Mouse (Mus musculus) kidney, postnatal 0 days (tissue): ENCODE results near the gene Sipa1l1. TPM values are rescaled to one million over a fixed set of nuclear protein-coding genes. Genes with fewer than 3 reads are reported as not detected.

ENCODE experiments used
- ATAC-seq: fragments of 200-750 bp; cut with Nextera tagmentation; replicated peaks from 2 replicates; pipeline ENCODE4 v1.8.0; 2017; ENCODE audit warnings: low read depth, moderate number of reproducible peaks, moderate TSS enrichment, moderate library complexity; ENCODE audit not compliant: low FRiP score
- DNase-seq: peaks from one replicate; pipeline ENCODE4 v3.0.0-alpha.2; 2016; ENCODE audit warnings: low spot score
- H3K27ac ChIP-seq: fragments of 300-500 bp; sonication (generic); 2 replicates; pipeline ENCODE4 v1.5.1; 2014; ENCODE audit warnings: mild to moderate bottlenecking
- H3K27me3 ChIP-seq: fragments of 300-500 bp; sonication (generic); 2 replicates; pipeline ENCODE4 v1.6.1; 2014; ENCODE audit warnings: low read length, mixed read lengths; ENCODE audit not compliant: insufficient read depth
- H3K36me3 ChIP-seq: fragments of 300-500 bp; sonication (generic); 2 replicates; pipeline ENCODE4 v1.6.1; 2014; ENCODE audit warnings: low read length, mixed read lengths; ENCODE audit not compliant: insufficient read depth
- H3K4me1 ChIP-seq: fragments of 300-500 bp; sonication (generic); replicated peaks from 2 replicates; pipeline ENCODE4 v1.6.1; 2014; ENCODE audit warnings: antibody characterized with exemption, low read length, mixed read lengths; ENCODE audit not compliant: insufficient read depth
- H3K4me2 ChIP-seq: fragments of 300-500 bp; sonication (generic); 2 replicates; pipeline ENCODE4 v1.6.1; 2014; ENCODE audit warnings: mild to moderate bottlenecking, low read length, moderate library complexity, mixed read lengths
- H3K4me3 ChIP-seq: fragments of 300-500 bp; sonication (generic); replicated peaks from 2 replicates; pipeline ENCODE4 v1.5.1; 2014; ENCODE audit warnings: low read depth, low read length
- H3K9ac ChIP-seq: fragments of 300-500 bp; sonication (generic); 2 replicates; pipeline ENCODE4 v1.6.1; 2014; ENCODE audit warnings: low read depth, low read length
- H3K9me3 ChIP-seq: fragments of 300-500 bp; sonication (generic); replicated peaks from 2 replicates; pipeline ENCODE4 v1.6.1; 2016; ENCODE audit warnings: low read length, inconsistent platforms, mixed read lengths
- CTCF ChIP-seq: IDR thresholded peaks from 2 replicates; pipeline ENCODE4 v1.5.1; 2016; ENCODE audit warnings: antibody characterized with exemption, low read depth, mild to moderate bottlenecking, moderate library complexity
- WGBS: fragments of 180-500 bp; shearing (Covaris S2); extraction: QIAGEN DNeasy Blood & Tissue Kit; methylation state at CpG from one replicate; pipeline ENCODE4 v1.1.7; 2014; 5-methylcytosine and 5-hydroxymethylcytosine counted together
- polyA plus RNA-seq: library from polyadenylated mRNA; unstranded; fragments of >200 nt; fragmentation: Nextera tagmentation; extraction: Ambion mirVana; gene quantifications from 2 replicates; pipeline ENCODE4 v1.2.1, GENCODE M21; 2015

The Sipa1l1 gene
- polyA plus RNA-seq, 1 experiment from 2014 or later: 17.3 TPM

- Histone ChIP-seq H3K27ac (no peak overlapping the region), H3K4me2 (no peak overlapping the region), H3K27me3 (no peaks in the 10 kb centered on the region), H3K9me3 (no peaks in the 10 kb centered on the region), H3K36me3 (peaks cover 17% of the 10 kb centered on the region; the same call in 1 of the 2 replicates), H3K9ac (no peak overlapping the region), H3K4me1 (0 out of 2 replicates have a peak, but pooled peaks cover 5% of the 10 kb centered on the region), H3K4me3 (no peak overlapping the region)
- no peak for DNase-seq
- ATAC-seq: no peak
- 71% methylated on average over 2 of the region's 2 CpGs for WGBS
- TF ChIP-seq CTCF: no peak
Measured at GRCm38 (mm10) chr12:82353660-82354059, 184.5 kb downstream of the Sipa1l1 start.

- no peaks in the 10 kb centered on the region for H3K9me3 ChIP-seq
- H3K27me3 ChIP-seq: no peaks in the 10 kb centered on the region
- peaks cover 18% of the 10 kb centered on the region; the same call in 1 of the 2 replicates for H3K36me3 ChIP-seq
- no peak overlapping the region for H3K27ac ChIP-seq
- DNase-seq (peak; percentile 54), ATAC-seq (no peak)
- H3K4me3 ChIP-seq: no peak overlapping the region
- H3K4me1 ChIP-seq: 0 out of 2 replicates have a peak, but pooled peaks cover 5% of the 10 kb centered on the region
- no peak for TF ChIP-seq CTCF
- 62% methylated on average over 10 of the region's 10 CpGs for WGBS
- no peak overlapping the region for H3K9ac ChIP-seq
- H3K4me2 ChIP-seq: no peak overlapping the region
Measured at GRCm38 (mm10) chr12:82355419-82356149, 186.5 kb downstream of the Sipa1l1 start.

DNA sequence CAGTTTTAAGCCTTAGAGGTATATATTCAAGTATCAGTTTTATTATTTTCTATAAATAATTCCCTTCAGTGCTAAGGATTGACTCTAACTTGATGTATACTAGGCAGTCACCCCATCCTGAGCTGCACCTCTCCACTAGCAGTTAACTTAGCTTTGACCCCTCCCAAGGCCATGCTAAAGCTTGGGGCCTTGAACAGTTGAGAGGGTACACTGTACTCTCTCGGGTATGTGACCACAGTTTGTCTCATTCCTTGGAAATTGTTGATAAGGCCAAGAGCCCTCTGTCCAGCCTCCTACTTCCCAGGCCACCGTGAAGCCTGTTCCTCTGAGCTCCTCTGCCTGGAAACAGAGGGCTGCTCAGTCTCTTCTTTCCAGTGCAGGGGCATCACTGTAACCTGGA lies 187.4 kb downstream of the Sipa1l1 start:
- Histone ChIP-seq H3K4me2 (no peak overlapping the region), H3K27me3 (no peaks in the 10 kb centered on the region), H3K27ac (no peak overlapping the region), H3K4me3 (no peak overlapping the region), H3K36me3 (peaks cover 18% of the 10 kb centered on the region; the same call in 1 of the 2 replicates), H3K4me1 (0 out of 2 replicates have a peak, but pooled peaks cover 3% of the 10 kb centered on the region), H3K9me3 (no peaks in the 10 kb centered on the region), H3K9ac (no peak overlapping the region)
- no peak for DNase-seq
- no peak for ATAC-seq
- WGBS: 68% methylated on average over 2 of the region's 2 CpGs
- TF ChIP-seq CTCF: no peak

DNA sequence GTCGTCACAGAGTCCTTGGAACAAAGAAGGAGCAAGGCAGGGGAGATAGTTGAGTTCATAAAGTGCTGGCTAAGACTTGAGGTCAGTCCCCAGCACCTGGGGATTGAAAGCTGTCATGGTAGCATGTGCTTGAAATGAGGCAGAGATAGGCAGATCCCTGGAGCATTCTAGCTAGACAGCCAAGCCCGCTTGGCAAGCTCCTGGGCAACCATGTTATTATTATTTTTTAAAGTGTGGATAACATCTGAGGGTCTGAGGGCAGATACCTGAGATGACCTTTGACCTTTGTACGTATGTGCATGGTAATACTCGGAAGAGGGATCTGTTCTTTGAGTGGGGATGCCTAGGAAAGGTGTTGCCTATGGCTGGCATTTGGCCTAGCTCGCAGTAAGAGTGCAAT lies 188.3 kb downstream of the Sipa1l1 start:
- DNase-seq (no peak), ATAC-seq (no peak)
- no peaks in the 10 kb centered on the region for H3K9me3 ChIP-seq
- H3K27ac ChIP-seq: no peak overlapping the region
- no peak overlapping the region for H3K9ac ChIP-seq
- H3K4me2 ChIP-seq: no peak overlapping the region
- H3K4me3 ChIP-seq: no peak overlapping the region
- 0 out of 2 replicates have a peak, but pooled peaks cover 3% of the 10 kb centered on the region for H3K4me1 ChIP-seq
- H3K27me3 ChIP-seq: no peaks in the 10 kb centered on the region
- H3K36me3 ChIP-seq: peaks cover 18% of the 10 kb centered on the region; the same call in 1 of the 2 replicates
- 86% methylated on average over 5 of the region's 5 CpGs for WGBS
- TF ChIP-seq CTCF: no peak

- Histone ChIP-seq H3K4me1 (no peaks in the 10 kb centered on the region), H3K27me3 (no peaks in the 10 kb centered on the region), H3K4me3 (no peak overlapping the region), H3K9me3 (no peaks in the 10 kb centered on the region), H3K36me3 (peaks cover 9% of the 10 kb centered on the region; the same call in 1 of the 2 replicates), H3K9ac (no peak overlapping the region), H3K4me2 (no peak overlapping the region), H3K27ac (no peak overlapping the region)
- ATAC-seq (no peak), DNase-seq (no peak)
- TF ChIP-seq CTCF: no peak
- WGBS: 92% methylated on average over 9 of the region's 9 CpGs
Measured at GRCm38 (mm10) chr12:82362796-82363195, 193.7 kb downstream of the Sipa1l1 start.

- no peaks in the 10 kb centered on the region for H3K27me3 ChIP-seq
- no peak overlapping the region for H3K4me2 ChIP-seq
- no peak for ATAC-seq
- no peak overlapping the region for H3K4me3 ChIP-seq
- TF ChIP-seq CTCF: no peak
- H3K4me1 ChIP-seq: no peaks in the 10 kb centered on the region
- H3K27ac ChIP-seq: no peak overlapping the region
- WGBS: 76% methylated on average over 7 of the region's 7 CpGs
- H3K36me3 ChIP-seq: 0 out of 2 replicates have a peak, but pooled peaks cover 2% of the 10 kb centered on the region
- no peaks in the 10 kb centered on the region for H3K9me3 ChIP-seq
- DNase-seq: no peak
- no peak overlapping the region for H3K9ac ChIP-seq
Measured at GRCm38 (mm10) chr12:82364186-82364585, 195.1 kb downstream of the Sipa1l1 start.
